Mouse (Mus musculus) embryo, embryonic 10 days (tissue): ENCODE data around the gene Kdm4b.

Source experiments
- DNase-seq: peaks from one replicate; pipeline ENCODE4 v3.0.0-alpha.2; 2015; ENCODE audit warnings: low spot score

The Kdm4b gene

DNA sequence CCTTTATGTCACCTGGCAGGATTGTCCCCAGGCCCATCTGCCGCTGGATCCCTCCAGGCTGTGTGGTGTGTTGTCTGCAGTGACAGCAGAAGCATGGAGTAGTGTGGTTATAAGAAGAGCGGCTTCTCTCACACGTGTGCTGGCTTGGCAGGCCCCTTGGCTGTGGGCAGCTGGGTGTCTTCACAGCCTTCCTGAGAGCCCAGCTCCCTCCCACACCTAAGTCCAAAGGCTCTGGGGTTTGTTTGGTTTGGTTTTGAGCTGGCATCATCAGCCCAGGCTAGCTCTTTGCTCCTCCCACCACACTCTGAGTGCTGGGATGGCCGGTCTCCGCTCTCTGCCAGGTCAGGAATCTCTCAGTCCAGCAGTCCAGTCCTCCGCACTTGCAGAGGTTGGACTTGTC lies 67.4 kb downstream of the Kdm4b start:
- no peak for DNase-seq

DNA sequence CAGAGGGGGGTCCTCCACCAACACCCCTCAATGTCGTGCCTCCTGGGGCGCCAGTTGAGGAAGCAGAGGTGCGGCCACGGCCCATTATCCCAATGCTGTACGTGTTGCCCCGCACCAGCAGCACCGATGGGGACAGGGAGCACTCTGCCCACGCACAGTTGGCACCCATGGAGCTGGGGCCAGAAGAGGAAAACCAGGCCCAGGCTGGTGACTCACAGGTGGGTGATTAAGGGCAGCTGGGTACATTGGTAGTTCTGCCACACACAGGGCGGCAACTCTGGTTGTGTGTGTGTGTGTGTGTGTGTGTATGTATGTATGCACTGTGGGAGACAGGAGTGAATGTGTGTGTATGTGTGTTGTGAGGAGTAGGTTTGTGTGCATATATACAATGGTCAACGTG lies 68.0 kb downstream of the Kdm4b start:
- DNase-seq, result no peak

DNA sequence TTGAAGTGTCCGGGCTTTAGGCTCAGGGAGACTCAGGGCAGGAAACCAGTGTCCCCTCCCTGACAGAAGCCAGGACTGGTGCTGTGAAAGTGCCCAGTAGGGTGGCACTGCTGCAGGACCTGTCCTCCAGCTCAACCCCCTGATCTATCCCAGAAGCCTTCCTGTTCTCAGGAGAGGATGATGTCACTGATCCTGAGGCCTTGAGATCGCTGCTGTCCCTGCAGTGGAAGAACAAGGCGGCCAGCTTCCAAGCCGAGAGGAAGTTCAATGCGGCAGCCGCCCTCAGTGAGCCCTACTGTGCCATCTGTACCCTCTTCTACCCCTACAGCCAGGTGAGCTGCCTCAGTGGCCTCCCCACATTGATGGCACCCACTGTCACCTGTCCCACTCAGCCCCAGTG lies 70.2 kb downstream of the Kdm4b start:
- no peak for DNase-seq

DNA sequence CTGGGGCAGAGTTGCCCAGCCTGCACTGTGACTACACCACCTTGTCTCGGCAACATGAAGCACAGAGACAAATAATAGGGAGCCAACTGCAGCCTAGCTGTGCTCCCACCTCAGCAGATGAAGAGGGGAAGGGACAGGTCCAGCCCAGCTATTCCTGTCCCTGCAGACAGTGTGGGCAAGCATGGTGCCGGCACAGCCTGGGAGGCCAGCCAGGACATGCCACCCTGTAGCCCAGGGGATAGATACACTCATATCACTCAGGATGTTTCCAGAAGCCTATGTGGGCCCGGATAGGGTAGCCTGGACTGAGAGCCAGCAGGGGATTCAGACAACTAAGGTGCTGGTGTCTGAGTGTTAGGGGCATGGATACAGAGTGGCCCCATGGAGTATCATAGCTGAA lies 74.4 kb downstream of the Kdm4b start:
- no peak for DNase-seq

DNA sequence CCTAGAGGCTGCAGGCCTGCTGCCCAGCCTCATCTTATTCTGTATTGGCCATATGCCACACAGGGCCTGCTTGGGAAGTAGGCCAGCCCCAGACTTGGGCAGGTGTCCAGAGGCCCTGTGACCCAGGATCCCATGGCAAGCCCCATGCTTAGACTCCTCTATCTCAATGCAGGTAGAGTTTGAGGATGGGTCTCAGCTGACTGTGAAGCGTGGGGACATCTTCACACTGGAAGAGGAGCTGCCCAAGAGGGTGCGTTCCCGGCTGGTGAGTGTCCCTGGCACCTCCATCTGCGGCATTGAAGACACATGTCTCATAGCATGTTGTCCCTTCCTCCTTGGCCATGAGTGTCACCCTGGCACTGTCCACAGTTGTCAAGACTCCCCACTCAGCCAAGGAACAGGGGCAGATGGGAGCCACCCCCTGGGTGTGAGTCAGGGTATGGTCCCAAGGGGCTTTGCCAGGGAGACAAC lies 75.2 kb downstream of the Kdm4b start:
- DNase-seq, result no peak

DNA sequence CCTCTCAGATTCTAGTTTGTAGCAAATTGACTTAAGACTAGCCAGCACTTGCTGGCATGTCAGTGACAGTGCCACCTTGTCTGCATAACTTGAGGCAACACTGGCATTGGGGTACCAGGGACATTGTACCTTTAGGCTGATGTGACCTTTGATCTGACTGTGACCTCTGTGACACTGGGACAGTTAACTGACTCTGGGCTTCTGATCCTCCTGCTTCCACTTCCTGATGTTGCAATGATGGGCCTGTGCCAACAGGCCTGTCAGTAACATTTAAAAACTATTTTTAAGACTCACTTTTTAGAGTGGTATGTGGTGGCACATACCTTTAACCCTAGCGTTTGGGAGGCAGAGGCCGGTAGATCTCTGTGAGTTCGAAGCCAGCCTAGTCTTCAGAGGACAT lies 79.5 kb downstream of the Kdm4b start:
- no peak for DNase-seq

DNA sequence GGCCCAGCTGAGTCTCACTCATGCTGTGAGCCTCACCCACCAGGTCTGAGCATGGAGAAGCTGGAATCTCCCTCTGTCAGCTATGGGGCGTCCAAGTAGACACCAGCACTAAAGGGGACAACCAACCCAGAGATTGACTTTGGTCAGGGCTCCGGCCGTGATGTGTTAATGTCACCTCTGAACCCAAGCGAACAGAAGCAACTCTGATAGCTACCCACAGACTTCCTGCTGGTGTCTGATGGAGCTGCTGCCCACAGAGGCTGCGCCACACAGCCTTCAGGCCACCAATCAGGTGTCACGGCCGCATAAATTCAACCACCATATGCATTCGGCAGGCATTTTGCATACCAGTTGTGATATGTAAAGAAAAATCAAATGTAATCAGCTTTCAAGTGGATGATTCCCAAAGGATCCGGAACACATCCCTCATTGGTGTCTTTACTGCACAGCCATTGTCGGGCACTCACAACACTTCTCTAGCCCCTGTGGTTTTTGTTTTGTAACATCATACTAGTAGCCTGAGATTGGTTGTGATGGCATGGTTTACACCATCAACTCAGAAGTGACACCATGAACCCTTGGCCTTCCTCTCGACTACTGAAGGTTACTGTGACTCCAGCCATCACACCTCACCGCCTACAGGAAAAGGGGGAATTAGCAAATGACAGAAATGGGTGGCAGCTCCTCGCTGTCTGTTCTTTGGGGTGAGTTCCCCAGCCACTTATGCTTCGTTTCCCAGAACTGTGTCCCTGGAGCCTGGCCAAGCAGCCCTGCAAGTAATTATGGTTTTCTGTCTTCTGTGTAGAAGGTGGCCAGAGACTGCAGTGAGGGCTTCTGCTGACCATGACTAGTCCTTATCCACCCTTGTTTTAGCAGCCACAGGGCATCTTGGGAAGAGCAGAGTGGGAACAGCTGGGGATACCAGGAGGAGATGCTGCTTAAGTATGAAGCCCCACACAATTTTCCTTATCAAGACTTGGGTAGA lies 80.3 kb downstream of the Kdm4b start:
- DNase-seq, result no peak

DNA sequence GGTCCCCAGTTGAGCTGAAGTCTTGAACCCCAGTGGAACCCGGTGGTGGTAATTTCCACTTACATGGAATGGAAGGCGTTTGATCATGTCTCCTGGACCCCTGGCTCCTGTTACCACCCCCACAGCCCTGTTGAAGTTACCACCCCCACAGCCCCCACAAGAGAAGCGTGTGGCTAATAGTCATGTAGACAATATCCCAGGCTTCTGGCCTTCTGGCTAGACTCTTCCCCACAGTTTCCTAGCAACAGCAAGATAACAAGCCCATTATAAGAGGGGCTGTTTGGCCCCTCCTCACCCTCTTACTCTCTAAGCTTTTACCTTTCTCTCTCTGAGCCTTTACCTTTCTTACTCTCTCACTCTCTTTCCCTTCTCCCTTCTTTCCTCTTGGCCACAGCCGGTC lies 81.0 kb downstream of the Kdm4b start:
- DNase-seq, result no peak

DNA sequence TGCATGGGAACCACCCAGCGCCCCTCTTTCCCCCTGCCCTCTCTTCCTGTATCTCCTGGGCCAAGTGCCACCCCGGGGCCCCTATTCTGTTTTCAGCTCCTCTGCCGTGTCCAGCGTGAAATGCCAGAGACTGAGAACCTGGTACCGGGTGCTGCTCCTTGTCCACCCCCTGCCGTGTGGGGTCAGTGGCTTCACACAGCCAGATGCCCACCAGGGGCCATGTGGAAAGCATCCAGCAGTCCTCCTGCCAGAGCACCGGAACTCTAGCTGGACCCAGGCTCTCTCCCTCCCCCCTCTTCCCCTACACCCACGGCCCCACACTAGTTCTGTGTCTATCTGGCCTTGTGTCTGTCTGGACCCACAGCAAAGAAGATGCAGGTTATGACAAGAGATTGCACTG lies 81.5 kb downstream of the Kdm4b start:
- DNase-seq, result peak; percentile 17

DNA sequence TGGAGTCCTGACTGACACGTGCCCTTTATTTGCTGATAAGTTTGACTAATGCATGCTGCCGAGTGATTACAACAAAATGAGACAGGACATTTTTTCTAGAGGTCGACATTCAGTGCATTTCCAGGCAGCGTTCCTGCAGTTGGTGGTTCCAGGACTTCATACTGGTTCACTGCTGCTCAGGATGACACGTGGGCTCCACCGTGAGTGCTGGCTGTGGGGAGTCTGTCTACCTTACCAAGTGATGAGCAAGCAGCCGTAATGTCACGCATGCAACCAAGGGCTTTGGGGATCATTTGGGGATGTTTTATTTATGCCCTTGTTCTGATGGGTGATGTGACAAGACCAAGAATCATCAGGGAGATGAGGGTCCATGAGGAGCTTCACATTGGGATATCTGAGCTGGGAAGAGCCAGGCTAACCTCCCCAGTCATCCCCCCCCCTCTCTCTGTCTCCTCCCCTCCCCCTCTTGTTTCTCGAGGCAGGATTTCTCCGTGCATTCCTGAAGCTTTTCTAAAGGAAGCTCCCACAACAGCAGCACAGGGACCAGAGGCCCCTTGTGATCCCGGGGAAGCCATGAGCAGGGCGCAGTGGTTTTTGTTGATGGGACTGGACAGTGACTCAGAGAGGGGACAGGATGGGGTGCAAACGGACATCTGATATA lies 83.2 kb downstream of the Kdm4b start:
- DNase-seq, result no peak

DNA sequence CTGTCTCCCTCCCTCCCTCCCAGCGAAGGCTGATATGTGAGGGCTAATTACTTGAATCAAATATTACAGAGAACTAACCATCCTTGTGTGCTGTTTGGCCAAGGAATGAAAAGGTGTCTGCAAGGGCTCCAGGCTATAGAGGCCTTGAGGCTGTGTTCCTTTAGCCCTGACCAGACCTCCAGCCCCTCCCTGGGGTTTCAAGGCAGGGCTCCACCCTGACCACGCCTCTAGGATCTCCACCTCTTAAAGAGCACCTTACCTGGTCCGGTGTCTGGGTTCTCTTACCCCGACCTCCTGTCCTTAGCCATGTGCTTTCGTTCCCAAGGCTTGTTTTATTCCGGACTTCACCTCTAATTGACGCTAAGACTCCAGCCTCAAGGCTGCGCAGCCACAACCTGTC lies 83.9 kb downstream of the Kdm4b start:
- DNase-seq, result peak; percentile 23

DNA sequence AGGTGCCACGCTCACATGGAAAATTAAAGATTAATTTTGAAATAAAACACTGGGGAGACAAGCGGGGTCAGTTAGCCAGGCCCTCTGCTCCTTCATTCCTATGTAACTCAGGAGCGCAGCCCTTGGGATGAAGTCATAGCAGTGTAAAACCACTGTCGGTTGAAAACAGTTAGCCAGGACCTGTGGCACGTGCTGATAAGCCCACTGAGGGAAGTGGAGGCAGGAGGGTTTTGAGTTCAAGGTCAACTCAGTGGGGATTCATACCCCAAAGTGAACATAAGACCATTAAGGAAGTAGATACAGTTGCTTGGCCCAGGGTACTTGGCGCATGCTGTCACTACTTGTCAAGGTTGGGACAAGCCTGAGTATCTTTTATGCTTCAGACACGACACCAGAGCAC lies 85.6 kb downstream of the Kdm4b start:
- DNase-seq, result no peak

DNA sequence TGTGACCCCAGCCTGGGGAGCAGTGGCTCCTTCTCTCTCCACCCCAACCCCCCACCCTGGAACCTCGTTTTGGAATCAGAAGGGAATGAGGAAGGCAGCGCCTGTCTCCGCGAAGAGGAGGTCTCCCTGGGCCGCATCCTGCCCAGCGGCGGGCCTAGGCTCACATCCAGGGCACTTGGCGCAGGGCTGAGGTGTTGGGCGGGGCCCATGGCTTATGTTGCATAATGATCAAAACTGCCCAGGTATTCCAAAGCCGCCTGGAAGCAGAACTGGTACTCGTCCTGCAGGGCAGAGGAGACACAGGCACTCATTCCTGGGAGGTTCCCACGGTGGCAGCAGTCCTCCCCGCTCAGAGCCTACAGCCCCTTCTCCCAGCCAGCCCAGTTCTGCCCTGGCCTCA lies 87.3 kb downstream of the Kdm4b start:
- no peak for DNase-seq

DNA sequence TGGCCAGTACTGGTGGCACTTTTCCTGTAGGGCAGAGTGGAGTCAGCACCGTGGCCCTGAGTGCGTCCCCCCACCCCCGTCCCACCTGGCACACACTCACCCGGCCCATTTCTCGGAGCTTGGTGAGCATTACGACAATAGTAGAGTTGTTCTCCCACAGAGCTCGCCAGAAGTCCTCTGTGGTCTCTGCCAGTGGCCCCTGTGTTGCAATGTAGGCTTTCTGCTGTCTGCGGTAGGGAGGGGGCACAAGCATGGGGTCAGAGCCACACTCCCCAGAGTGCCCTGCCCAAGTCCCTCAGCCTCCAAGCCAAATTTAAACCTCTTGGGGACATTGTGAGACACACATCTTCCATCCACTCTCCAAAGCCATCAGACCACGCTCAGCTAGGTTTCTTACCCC lies 88.9 kb downstream of the Kdm4b start:
- DNase-seq, result no peak

DNA sequence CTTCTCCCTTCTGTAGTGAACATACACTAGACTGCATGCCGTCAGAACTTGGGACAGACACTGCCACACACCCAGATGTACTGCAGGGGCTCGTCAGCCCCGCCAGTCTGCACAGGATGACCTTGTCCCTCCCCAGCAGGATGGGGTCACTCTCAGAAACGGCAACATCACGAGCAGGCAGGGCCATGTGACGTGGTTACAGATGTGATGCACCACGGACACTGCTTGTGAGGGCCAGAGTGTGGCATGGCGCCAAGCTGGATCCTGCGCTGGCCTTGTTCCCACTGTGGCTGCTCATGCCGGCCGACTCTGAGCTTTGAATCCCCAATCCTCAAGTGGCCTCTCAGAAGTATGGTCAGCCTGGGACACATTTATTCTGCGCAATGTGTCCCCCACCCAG lies 92.4 kb downstream of the Kdm4b start:
- DNase-seq, result no peak

DNA sequence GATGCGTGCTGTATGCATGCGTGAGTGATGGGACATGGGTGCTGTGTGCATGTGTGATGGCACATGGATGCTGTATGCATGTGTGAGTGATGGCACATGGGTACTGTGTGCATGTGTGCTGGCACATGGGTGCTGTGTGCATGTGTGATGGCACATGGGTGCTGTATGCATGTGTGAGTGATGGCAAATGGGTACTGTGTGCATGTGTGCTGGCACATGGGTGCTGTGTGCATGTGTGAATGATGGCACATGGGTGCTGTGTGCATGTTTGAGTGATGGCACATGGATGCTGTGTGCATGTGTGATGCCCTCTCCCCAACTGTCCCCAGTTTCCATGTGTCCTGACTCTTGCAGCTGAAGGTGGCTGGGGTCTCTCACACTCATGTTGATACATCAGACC lies 94.2 kb downstream of the Kdm4b start:
- DNase-seq, result no peak

DNA sequence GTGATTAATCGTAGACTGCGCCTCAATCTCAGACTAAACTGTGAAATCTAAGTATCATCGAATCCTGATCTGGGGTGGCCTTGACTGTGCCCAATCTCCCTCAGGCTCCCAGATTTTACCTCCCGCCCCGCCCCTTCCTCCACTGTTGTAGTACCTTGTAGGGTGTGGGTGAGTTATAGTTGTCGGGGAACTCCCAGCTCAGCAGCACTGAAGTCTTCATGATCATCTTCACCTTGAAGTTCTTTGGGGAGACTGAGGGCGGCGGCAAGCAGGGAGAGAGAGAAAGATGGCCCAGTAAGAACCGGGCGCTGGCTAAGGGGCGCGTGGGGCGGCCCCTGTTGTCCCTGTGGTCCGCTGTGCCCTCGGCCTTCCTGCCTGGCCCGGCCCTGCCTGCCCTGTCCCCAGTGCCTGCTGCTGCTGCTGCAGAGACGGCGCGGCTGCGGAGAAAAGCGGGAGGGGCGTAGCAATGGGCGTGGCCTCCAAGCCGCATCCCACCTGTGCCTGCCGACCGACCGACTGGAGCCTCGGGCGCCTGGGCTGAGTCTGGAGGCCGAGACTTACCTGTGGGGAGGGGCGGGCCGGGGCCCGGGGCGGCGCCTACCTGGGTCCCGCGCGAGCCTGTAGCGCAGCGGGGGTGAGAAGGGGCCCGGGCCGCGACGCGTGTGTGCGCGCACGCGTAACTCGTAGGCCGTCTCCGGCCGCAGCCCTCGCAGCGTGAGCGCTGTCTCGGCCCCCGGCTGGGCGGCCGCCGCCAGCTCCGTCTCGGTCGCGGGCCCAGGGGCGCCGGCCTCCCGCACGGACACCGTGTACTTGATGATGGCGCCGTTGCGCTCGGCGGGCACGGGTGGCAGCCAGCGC lies 99.1 kb downstream of the Kdm4b start:
- DNase-seq, result peak; percentile 84

DNA sequence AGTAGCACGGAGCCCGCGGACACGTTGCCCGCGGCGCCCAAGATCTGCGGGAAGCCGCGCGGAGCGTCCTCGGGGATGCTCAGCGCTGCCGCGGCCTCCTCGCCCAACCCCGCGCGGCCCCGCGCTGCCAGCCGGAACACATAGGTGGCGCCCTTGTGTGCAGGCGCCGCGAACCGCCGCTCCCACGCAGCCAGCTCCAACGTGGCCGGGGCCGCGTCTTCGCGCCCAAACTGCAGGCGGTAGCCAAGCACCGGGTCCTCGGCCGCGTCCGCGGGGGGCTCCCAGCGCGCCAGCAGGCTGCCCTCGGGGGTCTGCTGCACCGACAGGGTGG lies 99.7 kb downstream of the Kdm4b start:
- DNase-seq, result peak; percentile 87

DNA sequence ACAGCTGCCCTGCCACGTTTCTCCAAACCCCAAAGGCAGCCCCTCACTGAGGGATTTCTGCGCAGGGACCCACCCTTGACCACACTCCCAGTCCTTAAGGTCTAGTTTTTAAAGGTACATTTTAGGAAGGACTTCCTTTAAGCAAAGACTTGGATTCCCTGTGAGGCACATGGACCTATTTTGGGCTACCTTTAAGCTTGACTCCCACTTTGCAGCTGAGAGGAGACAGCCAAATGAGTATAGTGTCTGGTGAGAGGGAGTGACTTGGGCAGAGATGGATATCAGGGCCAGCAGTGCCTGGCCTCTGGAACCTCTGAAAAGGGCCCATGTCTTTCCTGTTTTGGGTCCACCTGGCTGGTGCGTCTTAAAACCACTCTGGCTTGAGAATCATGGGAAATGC lies 100.1 kb downstream of the Kdm4b start:
- DNase-seq, result no peak

DNA sequence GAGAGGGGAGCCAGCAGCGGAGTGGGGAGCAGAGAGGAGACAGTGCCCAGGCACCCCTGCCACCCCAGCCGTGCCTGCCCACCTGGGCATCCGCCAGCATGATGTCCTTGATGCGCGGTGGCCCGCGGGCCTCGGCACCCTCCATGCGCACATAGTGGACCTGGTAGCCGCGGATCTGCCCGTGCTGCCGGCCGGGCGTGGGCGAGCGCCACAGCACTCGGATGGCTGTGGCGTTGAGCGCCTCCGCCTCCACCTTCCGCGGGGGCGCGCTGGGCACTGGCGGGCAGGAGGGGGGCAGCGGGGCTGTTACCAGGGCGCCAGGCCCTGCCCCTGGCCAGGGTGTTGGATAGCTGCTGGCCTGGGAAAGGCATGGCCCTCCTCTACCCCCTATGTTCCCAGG lies 102.0 kb downstream of the Kdm4b start:
- DNase-seq, result no peak

DNA sequence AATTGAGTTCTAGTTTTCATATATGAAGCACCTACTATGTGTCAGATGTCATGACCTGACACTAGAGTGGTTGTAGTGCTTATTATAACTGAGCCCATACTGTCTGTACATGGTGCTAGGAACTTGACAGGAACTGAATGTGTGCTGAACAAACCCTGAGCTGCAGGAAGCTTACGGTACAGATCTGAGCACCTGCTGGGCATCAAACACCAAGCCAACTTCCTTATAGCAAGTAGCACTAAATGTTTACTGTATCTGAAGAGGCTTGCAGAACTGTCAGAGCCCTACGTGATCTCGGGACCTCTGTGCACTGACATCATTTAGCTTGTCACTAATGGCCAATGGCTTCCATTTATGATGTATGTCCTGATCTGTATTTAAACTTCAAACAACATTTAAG lies 105.7 kb downstream of the Kdm4b start:
- no peak for DNase-seq

DNA sequence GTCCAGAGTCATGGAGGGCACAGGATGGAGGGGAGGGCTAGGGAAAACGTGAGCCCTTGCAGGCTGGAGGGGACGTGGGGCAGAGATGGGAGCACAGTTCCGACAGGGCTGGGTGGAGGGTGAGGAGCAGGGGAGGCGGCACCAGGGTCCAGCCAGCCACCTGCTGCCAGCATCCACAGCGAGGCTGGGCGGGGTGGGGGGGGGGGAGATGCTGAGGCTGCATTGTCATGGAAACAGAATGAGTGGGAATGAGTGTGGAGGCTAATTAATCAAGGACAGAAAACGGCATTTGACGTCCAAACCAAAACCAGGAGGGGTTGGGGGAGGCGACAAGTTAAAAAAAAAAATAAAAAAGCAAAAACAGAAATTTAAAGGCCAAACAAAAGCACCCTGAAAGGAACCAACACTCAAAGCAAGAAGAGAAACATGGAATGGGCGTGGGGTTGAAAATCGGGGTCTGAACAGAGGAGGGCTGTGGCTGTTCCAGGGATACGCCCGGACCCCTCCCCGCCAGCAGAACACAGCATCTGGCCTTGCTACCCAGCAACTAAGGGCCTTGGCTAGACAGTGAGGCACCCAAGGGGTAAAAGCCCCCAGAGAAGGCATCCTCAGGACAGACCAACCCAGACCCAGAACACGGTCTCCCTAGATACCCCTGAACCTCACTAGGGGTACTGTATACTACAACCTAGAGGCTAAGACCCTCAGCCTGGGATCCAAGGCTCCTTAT lies 114.0 kb downstream of the Kdm4b start:
- no peak for DNase-seq
